32 mouse cellular contexts compared by ENCODE assay signal in genomic region chr11:98109706-98110105, GRCm38 (mm10). TPM values are rescaled to one million over a fixed set of nuclear protein-coding genes. Genes with fewer than 3 reads are reported as not detected.
"Had no signal": no experiment of that assay in that cellular context is flagged by ENCODE, and none has a peak within 500 bp of the region (broad histone marks: within the 10 kb centered on the region; RNA-seq: fewer than 3 reads in every experiment).

No protein-coding gene starts in this region.

- H3K27ac ChIP-seq: limb, embryonic 10.5 days; limb, embryonic 12.5 days; limb, embryonic 13.5 days; limb, embryonic 15.5 days; liver, embryonic 12.5 days; liver, embryonic 13.5 days; liver, embryonic 14.5 days; liver, embryonic 15.5 days; lung, embryonic 15.5 days; macrophage; midbrain, embryonic 10.5 days; midbrain, embryonic 12.5 days; midbrain, embryonic 13.5 days; midbrain, embryonic 15.5 days; neural tube, embryonic 12.5 days had no signal

- H3K9me3 ChIP-seq: limb, embryonic 10.5 days; limb, embryonic 12.5 days; limb, embryonic 13.5 days; limb, embryonic 15.5 days; liver, embryonic 12.5 days; liver, embryonic 13.5 days; liver, embryonic 15.5 days; lung, embryonic 15.5 days; megakaryocyte, embryonic 14.5 days; midbrain, embryonic 10.5 days; midbrain, embryonic 12.5 days; midbrain, embryonic 13.5 days; midbrain, embryonic 15.5 days; neural tube, embryonic 12.5 days had no signal

- H3K27me3 ChIP-seq: limb, embryonic 12.5 days; limb, embryonic 13.5 days; limb, embryonic 15.5 days; liver, embryonic 12.5 days; liver, embryonic 13.5 days; liver, embryonic 15.5 days; lung, embryonic 15.5 days; megakaryocyte, embryonic 14.5 days; midbrain, embryonic 12.5 days; midbrain, embryonic 13.5 days; midbrain, embryonic 15.5 days; neural tube, embryonic 12.5 days had no signal

- DNase-seq: left cerebral cortex, postnatal 4 days; liver; liver, embryonic 13.5 days; lung, adult 18-20 months; lung, adult 2 months; lung, embryonic 14.5 days; lung, postnatal 10 days; lung, postnatal 14 days; lung, postnatal 36 days; lung, postnatal 4 days; midbrain, embryonic 14.5 days had no signal

- ATAC-seq: liver, embryonic 12.5 days; lung, postnatal 0 days; midbrain, embryonic 13.5 days; midbrain, embryonic 15.5 days; midbrain, embryonic 16.5 days had no signal

- H3K9ac ChIP-seq: limb, embryonic 12.5 days; limb, embryonic 13.5 days; limb, embryonic 15.5 days; liver, embryonic 12.5 days; liver, embryonic 13.5 days; liver, embryonic 14.5 days; liver, embryonic 15.5 days; lung, embryonic 14.5 days; lung, embryonic 15.5 days; midbrain, embryonic 12.5 days; midbrain, embryonic 13.5 days; midbrain, embryonic 15.5 days; neural tube, embryonic 12.5 days had no signal

- H3K4me3 ChIP-seq: limb, embryonic 10.5 days; limb, embryonic 12.5 days; limb, embryonic 13.5 days; limb, embryonic 15.5 days; liver, embryonic 12.5 days; liver, embryonic 13.5 days; liver, embryonic 15.5 days; lung, embryonic 15.5 days; megakaryocyte, embryonic 14.5 days; midbrain, embryonic 10.5 days; midbrain, embryonic 12.5 days; midbrain, embryonic 13.5 days; midbrain, embryonic 15.5 days; myocyte; neural tube, embryonic 12.5 days had no signal

- H3K4me1 ChIP-seq: limb, embryonic 10.5 days; limb, embryonic 12.5 days; limb, embryonic 13.5 days; limb, embryonic 15.5 days; liver, embryonic 12.5 days; liver, embryonic 13.5 days; liver, embryonic 15.5 days; lung, embryonic 15.5 days; midbrain, embryonic 10.5 days; midbrain, embryonic 12.5 days; midbrain, embryonic 13.5 days; midbrain, embryonic 15.5 days; neural tube, embryonic 12.5 days had no signal

- H3K4me2 ChIP-seq: limb, embryonic 12.5 days; limb, embryonic 13.5 days; limb, embryonic 15.5 days; liver, embryonic 11.5 days; liver, embryonic 12.5 days; liver, embryonic 13.5 days; liver, embryonic 15.5 days; lung, embryonic 14.5 days; lung, embryonic 15.5 days; midbrain, embryonic 11.5 days; midbrain, embryonic 12.5 days; midbrain, embryonic 13.5 days; midbrain, embryonic 15.5 days; neural tube, embryonic 12.5 days had no signal

RNA-seq across cellular contexts. Expression of gene Stac2, which starts 56.4 kb away (rescaled TPM):
- polyA plus RNA-seq: liver, adult 2 months; liver, embryonic 14.5 days had no signal
